Mouse (Mus musculus) urinary bladder, adult 2 months (tissue): ENCODE measurements around the gene Bicd2. TPM values are rescaled to one million over a fixed set of nuclear protein-coding genes. Genes with fewer than 3 reads are reported as not detected.

Experiments
- DNase-seq: peaks from one replicate; pipeline ENCODE4 v3.0.0; 2022; ENCODE audit warnings: low spot score
- polyA plus RNA-seq: library from polyadenylated mRNA; depleted of rRNA; stranded (reverse); fragments of >200 nt; gene quantifications from 2 replicates; pipeline ENCODE4 v1.2.3, GENCODE M21; 2012

Gene Bicd2
- polyA plus RNA-seq, 1 experiment: 41.8 TPM

GRCm38 (mm10) chr13:49326246-49327206 lies 14.9 kb upstream of the Bicd2 start:
- no peak for DNase-seq

DNA sequence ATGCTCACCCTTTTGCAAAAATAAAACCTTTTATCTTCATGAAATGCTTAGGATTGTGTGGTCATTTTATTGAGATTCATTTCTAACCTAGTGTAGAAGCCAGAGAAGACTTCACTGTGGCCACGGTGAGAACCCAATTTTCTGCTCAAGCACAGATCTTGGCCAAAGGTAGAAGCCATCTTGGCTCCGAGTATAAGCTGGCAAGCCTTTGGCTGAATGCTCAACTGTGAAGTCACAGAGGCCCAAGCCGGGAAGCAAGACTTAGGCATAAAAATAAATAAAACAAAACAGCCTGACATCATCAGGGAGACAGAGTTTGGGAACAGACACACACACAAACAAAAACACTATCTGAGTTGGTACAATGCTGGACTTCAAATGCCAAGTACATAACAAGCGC lies 13.3 kb upstream of the Bicd2 start:
- DNase-seq: no peak

DNA sequence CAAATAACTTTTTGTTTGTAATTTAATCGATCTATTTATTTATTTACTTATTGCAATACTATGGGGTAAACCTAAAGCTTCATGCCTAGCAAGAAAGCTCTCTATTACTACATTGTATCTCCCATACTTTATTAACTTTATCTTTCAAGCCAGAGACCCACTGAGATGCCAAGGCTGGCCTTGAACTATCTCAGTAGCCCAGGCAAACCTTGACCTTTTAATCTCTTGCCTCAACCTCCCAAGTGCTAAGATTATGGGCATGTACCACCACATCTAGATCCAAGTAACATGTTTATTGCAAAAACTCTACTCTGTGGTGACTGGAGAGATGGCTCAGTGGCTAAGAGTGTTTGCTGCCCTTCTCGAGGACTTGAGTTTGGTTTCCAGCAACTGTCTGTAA lies 8.1 kb upstream of the Bicd2 start:
- DNase-seq: no peak

DNA sequence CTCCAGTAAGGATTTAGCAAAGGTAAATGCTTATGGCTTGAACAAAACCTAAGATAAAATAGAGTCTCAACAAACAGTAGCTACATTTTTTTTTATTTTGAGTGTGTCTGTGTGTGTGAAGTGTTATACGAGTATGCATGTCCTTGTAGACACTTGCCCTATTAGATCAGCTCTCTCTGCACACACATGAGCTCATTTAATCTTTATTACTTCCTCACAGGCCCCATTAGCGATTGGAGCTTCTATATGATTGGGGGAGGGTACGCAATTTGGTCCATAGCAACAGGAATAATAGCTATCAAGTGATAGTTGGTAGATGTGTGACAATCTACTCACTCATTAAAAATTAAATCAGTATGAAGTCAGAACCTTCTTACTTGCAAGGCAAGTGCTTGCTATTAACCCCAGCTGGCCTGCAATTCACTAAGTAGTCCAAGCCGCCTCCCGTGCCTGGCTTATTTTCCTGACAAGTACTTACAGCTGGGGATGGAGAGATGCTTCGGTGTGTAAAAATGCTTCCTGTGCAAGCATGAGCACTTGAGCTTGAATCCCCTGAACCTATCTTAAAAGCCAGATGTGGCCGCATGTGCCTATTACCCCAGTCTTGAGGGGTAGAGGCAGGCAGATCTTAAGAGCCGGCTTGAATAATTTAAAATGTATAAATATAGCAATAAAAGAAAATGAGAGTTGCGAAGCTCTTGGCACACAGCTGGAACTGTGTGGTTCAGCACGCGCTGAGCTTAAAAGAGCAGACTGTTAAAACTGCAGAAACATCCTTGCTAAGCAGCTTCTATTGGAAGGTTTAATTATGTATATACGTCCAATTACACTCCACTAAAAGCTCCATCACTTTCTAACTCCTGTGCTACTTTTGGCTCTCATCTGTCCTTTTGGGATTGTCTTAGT lies 6.1 kb upstream of the Bicd2 start:
- no peak for DNase-seq

DNA sequence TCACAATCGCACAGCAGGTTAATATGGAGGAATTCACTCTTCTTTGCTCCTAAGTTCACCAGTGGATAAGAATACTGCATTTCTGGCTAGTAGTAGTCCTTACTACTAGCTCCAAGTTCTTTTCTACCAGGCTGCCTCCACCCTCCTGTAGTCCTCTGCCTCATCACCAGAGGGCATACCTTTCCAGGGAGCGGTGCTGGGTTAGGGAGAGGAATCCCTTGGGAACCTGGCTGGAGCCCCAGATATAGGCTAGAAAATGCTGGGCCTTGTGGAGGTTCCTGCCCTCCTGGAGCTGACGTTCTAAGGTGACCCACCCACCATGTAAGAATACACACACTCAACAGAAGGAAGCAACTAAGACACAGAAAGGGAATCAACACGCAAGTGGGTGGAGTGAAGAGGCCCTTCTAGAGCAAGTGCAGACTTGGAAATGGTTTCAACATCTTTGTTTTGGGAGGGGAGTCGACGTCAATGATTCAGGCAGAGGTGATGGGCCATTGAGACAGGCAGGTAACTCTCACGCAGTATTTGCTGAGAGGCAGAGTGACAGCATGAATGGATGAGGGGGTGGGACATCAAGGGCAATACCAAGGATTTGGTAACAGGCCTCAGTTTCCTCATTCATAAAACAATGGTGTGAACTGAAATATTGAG lies 2.4 kb upstream of the Bicd2 start:
- no peak for DNase-seq

DNA sequence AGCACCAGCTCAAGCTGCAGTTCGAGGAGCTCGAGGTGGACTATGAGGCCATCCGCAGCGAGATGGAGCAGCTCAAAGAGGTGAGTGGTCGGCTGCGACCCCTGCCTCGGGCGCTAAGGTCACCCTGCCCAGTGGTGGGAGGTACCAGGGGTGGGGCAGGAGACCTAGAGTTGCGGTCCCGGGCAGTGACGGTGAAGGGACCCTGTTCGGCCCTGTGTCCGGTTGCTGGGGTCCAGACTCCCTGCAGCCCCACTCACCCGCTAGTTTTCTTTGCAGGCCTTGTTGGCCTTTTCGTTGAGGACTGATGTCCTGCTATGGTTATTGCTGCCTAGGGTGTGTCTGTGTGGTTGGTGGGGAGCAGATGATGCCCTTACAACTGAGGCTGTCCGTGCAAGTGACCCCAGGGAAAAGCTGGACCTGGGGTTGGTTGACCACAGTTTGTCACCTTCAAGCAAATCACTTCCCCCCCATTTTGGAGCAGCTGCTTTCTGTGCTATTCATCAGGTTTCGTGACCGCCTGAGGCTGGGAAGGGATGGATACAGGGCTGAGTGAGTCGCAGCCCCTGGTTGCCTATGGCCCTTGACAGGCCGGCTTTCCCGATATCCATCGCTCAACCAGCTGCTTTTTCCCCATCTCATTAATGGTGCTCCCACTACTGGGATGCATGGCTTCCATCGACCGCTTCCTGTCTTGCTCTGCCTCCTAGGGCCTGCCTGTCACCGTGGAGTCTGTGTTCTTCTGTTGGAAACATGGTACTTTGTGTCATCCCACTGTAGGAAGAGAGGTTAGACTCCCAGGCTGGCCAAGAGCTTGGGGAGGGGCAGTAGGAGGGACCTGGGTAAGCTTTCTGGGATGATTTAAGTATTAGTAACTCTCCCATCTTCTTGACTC lies 692 bp downstream of the Bicd2 start:
- DNase-seq: no peak

DNA sequence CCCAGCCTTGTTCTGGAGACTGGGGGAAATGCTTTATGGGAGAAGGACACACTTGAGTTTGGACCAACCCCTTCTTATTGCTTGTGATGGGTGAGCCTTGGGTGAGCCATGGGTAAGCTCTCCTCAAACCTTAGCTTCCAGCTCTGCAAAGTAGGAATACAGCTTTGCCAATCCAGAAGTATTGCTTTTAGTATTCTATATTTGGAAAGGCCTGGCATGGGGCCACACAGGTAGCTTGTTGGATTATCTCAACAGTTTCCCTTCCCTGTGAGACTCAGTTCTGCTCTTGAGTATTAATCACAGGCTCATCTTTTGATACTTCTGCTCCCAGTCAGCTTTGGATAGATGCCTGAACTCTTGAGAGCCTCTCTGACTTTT lies 1.3 kb downstream of the Bicd2 start:
- DNase-seq: no peak

- DNase-seq: no peak
Measured at GRCm38 (mm10) chr13:49344567-49344966, 3.2 kb downstream of the Bicd2 start.

DNA sequence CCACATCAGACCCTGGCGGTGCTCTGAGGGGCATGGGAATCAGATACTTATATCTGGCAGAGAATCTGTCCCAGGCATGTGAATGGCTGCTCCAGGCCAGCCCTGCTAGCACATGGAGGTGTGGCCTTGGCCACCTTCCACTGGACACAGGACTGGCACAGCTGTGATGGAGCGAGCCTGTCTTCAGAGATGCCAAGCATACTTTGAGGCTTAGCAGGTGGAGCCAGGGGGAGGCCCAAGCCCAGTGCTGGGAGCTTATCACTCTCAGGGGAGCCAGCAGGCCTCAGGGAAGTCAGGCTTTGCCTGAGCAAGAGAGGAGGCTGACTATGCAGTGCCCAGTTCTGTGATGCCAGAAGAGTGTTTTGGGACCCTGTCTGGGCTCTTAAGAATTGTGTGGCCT lies 4.1 kb downstream of the Bicd2 start:
- DNase-seq: peak; percentile 36

DNA sequence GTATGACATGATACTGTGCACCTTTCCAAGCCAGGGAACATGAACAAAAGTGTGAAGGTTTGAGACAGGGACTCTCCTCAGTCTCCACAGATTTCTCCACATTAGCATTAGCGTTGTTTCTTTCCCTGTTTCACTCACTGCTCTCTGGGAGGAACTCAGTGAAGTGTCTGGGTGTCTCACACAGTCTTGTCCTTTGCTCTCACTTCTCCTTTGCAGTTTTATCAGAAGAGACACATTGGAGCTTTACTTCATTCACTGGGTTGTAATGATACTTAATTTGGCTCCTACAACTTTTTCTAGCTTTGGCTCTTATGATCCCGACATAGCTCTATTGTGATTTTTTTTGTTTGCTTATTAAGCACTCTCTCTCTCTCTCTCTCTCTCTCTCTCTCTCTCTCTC lies 7.1 kb downstream of the Bicd2 start:
- no peak for DNase-seq

GRCm38 (mm10) chr13:49349335-49349734 lies 8.0 kb downstream of the Bicd2 start:
- no peak for DNase-seq

DNA sequence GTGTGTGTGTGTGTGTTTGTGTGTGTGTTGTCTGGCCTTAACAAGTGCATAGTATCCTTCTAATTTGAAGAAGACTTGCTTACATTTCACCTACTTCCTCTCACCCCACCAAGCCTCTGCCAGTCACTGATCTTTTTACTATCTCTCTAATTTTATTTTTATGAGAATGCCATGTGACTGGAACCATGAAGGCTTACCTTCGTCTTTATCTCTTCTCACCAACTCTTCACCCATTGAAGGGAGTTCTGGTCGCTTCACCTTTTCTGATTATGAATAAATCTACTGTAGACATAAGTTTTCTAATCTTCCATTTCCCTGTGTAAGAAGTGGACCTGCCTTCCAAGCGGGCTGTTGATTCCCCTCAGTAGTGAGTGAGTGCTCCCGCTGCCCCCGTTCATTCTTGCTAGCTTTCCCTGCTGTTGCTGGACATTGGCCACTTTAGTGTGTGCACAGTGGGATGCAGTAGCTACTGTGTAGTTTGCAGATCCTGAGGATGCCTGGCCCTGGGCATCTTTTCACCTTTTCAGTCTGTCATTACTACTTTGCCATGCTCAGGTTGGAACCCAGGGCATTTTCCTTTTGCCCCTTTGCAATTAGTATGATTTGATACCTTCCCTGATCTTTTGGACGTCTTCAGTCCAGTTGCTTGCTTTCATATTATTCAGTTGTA lies 8.6 kb downstream of the Bicd2 start:
- no peak for DNase-seq

GRCm38 (mm10) chr13:49352581-49353159 lies 11.3 kb downstream of the Bicd2 start:
- no peak for DNase-seq

- no peak for DNase-seq
Measured at GRCm38 (mm10) chr13:49353422-49353821, 12.0 kb downstream of the Bicd2 start.

GRCm38 (mm10) chr13:49353991-49354507 lies 12.7 kb downstream of the Bicd2 start:
- DNase-seq: no peak

DNA sequence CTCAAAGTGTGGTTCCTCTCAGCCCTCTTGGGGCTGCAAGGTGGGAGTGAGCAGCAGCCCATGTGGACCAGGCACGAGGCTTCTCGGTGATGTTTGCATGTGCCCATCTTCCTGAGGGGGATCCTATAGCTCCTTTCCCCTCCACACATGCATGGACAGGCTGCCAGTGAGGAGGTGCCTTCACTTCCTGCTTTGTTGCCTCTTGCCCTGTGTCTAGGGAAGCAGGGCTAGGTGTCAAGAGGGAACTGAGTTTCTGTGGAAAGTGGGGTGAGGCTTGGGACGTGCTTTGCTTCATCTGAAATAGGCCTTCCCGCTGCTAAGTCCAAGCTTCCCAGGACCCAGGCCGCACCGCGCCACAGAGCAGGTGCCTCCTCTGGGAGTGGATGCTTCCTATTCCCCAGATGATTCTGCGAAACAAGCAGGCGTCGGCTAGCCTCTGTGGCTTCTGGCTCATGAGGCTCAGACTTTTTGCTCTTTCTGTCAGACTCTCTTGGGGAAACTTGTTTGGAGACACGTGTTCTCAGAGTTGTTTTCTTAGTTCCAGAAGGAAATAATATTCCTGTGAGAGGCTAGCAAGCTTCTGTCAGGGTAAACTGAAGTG lies 14.2 kb downstream of the Bicd2 start:
- no peak for DNase-seq

DNA sequence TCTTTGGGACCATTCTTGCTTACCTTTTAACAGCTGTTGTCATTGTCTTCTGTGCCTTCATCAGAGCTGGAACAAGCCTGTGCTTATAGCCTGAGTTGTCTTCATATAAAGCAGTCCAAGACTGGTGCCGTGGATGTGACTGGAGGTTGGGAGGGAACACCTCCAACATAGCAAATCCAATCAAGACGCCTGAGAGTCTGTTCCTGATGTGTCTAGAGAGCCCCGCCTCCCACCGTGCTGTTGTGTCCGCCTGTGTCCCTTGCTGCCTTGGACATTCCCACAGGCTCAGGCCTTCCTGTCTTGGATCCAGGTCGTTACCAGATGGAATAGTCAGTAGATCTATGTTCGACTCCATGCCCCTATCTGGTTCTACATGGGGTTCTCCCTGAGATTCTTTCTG lies 14.7 kb downstream of the Bicd2 start:
- DNase-seq: no peak

GRCm38 (mm10) chr13:49357367-49358026 lies 16.1 kb downstream of the Bicd2 start:
- DNase-seq: no peak

- no peak for DNase-seq
Measured at GRCm38 (mm10) chr13:49358184-49358583, 16.8 kb downstream of the Bicd2 start.
